Mouse (Mus musculus) cortical plate, adult 2 months (tissue): ENCODE measurements around the gene Syne2. TPM values are rescaled to one million over a fixed set of nuclear protein-coding genes. Genes with fewer than 3 reads are reported as not detected.
"Not testable (repeated sequence)": the region's sequence is repeated elsewhere in the genome, so short reads cannot be mapped to it uniquely, and the experiment has no call there.

ENCODE experiments used
- H3K27ac ChIP-seq: fragments of 200-500 bp; 2 replicates; pipeline ENCODE4 v1.5.1; 2012; ENCODE audit warnings: low read length, control low read depth, inconsistent platforms; ENCODE audit not compliant: insufficient read depth
- H3K4me1 ChIP-seq: fragments of 200-500 bp; 2 replicates; pipeline ENCODE4 v1.6.1; 2011; ENCODE audit warnings: low read length; ENCODE audit not compliant: control insufficient read depth, insufficient read depth
- H3K4me3 ChIP-seq: fragments of 200-500 bp; 2 replicates; pipeline ENCODE4 v1.5.1; 2011; ENCODE audit warnings: mild to moderate bottlenecking, low read length, control low read depth; ENCODE audit not compliant: insufficient read depth
- CTCF ChIP-seq: fragments of 200-500 bp; IDR thresholded peaks from 2 replicates; pipeline ENCODE4 v1.5.1; 2011; ENCODE audit warnings: mild to moderate bottlenecking, control low read depth, low read length; ENCODE audit not compliant: insufficient read depth; ENCODE audit errors: extremely low read depth
- POLR2A ChIP-seq: fragments of 200-500 bp; IDR thresholded peaks from 2 replicates; pipeline ENCODE4 v1.6.1; 2011; ENCODE audit warnings: mild to moderate bottlenecking, low read length, control low read depth; ENCODE audit not compliant: insufficient read depth; ENCODE audit errors: extremely low read depth
- polyA plus RNA-seq: library from polyadenylated mRNA; depleted of rRNA; stranded (reverse); fragments of >200 nt; gene quantifications from 2 replicates; pipeline ENCODE4 v1.2.3, GENCODE M21; 2012; rRNA removed

Gene Syne2
- polyA plus RNA-seq = 20.6 and 21.9 TPM in 2 replicates

DNA sequence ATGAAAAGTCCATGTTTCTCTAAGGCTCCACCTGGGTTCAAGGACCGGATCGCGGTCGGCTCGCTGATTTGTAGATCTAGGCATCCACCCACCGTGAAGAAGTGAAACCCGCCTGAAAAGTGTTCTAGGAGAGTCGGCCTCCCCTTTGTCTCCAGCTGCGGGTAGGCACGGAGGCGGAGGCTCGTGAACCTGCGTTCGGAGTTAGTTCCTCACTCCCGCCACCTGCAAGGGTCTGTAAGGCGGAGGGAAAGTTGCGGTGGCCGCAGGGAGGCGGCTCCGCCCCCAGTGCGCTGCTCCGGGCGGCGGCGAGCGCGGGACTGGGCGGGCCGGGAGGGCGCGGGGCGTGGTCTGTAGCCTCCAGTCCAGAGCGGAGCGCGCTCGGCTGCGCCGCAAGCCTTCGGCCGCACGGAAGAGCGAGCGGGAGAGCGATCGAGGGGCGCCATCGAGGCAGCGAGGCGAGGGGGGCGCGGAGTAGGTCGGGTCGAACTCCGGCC, at the start of gene Syne2:
Gene Syne2, plus strand, starts transcription at position 176 of the 494 bp plus-strand sequence.
- TF ChIP-seq POLR2A (no peak), CTCF (no peak)
- Histone ChIP-seq H3K27ac (no peak within 1 kb of the TSS), H3K4me1 (no peaks in the 10 kb centered on the region; the same call in 1 of the 2 replicates), H3K4me3 (peak within 1 kb of the TSS; percentile 57)

DNA sequence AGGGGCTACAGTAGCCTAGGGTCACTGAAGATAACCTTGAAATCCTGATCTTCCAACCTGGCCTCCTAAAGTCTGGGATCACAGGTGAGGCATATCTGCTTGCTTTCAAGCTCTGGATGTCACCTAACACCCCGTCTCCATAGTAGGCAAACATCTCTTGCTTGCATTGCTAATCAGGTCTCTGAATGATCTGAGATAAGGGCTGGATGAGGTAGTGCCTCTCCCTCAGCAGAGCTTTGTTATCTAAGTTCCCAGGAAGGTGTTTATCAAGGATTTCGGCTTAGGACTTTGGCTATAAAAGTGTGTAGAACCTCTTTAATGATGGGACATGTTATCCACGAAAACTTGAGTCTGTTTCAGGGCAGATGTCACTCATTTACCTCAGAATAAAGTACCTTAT, 46.5 kb upstream of the Syne2 start:
- no peak overlapping the region for H3K27ac ChIP-seq
- H3K4me1 ChIP-seq = no peaks in the 10 kb centered on the region
- H3K4me3 ChIP-seq = no peak overlapping the region
- no peak for TF ChIP-seq CTCF
- no peak for TF ChIP-seq POLR2A

DNA sequence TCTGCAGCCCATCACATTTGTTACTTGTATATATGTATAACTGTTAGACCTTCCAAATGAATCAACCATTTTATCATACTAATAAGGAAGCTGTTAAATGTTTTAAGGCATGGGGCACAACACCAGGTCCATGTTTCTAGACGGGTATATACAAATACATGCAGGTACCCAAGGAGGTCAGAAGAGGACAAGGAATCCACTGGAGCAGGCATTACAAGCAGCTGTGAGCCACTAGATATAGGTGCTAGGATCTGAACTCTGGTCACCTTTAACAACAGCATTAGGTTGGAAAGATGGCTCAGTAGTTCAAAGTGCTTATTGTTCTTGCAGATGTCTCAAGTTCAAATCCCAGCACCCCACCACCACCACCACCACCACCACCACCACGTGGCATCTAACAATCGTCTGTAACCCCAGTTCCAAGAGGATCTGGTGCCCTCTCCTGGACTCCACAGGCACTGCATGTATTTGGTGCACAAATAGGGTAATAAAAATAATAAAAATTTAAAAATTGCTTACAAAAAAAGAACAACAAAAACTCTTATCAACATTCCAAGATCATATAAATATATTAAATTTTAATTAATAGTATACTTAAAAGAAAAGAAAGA, 45.4 kb upstream of the Syne2 start:
- TF ChIP-seq CTCF (peak; percentile 72), POLR2A (no peak)
- Histone ChIP-seq H3K4me1 (no peaks in the 10 kb centered on the region), H3K27ac (no peak overlapping the region), H3K4me3 (no peak overlapping the region)

DNA sequence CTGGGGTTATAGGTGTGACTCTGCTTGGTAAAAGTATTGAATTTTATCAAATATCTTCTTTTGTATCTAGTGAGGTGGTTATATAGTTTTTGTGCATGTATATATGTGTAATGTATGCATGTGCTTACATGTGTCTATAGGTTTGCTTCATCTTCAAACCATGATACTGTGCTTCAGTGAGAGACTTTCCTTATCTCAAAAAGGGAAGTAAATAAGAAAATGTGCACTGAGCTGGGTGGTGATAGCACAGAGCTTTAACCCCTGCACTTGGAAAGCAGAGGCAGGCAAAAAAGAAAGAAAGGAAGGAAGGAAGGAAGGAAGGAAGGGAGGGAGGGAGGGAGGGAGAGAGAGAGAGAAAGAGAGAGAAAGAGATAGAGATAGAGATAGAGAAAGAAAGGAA, 36.5 kb upstream of the Syne2 start:
- TF ChIP-seq CTCF (no peak), POLR2A (no peak)
- Histone ChIP-seq H3K4me3 (no peak overlapping the region), H3K27ac (no peak overlapping the region), H3K4me1 (no peaks in the 10 kb centered on the region)

DNA sequence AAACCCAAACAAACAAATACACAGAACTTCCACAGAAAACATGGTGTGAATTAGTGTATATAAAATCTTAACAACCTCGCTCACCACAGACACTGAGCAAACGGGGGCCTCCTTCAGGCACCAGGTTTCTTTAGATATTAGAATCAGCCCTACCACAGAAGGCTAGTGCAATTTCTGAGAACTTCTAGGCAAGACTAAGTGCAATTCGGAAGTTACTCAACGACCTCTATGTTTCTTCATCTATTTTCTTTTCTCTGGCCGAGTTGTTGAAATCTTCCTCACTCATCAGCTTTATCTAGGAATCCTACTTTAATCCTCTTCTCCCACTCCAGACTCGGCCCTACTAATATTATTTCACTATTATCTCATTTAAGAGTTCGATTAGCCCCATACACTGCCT, 35.9 kb upstream of the Syne2 start:
- H3K27ac ChIP-seq = no peak overlapping the region
- no peaks in the 10 kb centered on the region for H3K4me1 ChIP-seq
- H3K4me3 ChIP-seq = no peak overlapping the region
- TF ChIP-seq POLR2A (no peak), CTCF (no peak)

DNA sequence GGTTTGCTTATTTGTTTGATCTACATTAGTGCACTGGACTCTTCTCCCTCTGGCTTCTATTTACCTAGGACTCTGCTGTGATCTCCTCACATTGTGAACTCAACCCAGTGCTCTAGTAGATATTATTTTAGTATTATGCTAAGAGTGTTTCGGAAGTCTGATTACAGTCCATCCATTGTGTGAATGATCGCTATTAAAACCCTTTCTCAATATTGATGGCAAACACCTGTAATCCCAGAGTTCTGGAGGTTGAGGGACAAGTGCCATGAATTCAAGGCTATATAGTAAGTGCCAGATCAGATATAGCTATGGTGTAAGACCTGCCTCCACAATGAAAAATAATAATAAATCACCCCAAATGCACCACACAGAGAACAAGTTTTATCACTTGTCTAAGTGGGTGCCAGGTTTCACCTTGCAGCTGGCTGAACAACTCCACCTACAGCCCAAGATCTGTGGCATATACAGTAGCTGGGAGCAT, 33.6 kb upstream of the Syne2 start:
- Histone ChIP-seq H3K4me1 (no peaks in the 10 kb centered on the region), H3K4me3 (no peak overlapping the region), H3K27ac (no peak overlapping the region)
- TF ChIP-seq POLR2A (no peak), CTCF (no peak)

DNA sequence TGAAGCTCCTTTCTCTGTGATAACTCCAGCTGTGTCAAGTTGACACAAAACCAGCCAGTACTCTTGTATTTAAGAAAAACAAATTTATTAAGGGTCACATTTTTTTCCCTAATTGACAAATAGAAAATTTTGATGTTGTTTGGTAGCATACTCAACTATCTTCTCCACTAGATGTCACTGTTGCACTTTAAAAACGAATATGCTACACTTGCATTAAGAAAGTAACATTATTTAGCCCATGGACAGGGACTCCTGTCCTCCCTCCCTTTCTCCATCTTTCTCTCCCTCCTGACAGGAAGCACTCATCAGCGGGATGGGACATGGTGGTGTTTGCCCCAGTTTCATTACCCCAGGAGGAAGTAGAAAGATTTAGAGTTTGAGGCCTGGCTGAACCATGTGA, 31.3 kb upstream of the Syne2 start:
- H3K4me1 ChIP-seq, H3K27ac ChIP-seq, H3K4me3 ChIP-seq: not testable (repeated sequence)
- TF ChIP-seq CTCF = 0 out of 2 replicates have a peak, but pooled peaks have one; percentile 2

DNA sequence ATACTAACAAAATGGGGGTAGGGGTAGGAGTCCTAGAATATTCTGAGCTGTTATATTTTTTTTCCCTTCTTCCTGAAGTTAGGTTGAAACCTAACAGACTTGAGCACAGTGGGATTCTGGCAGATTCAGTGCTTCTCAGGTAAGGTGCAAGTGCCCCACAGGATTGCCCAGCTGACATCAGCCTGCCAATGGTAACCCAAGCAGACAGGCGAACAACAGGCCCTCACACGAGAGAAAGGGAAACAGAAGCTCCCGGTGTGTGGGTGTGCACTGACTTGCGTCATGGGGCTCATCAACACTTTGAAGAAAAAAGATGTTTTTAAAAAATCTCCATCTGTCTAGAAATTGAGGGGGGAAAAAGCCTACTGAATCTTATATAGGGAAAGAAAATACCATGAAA, 28.5 kb upstream of the Syne2 start:
- TF ChIP-seq POLR2A (no peak), CTCF (no peak)
- Histone ChIP-seq H3K4me1 (no peaks in the 10 kb centered on the region), H3K27ac (no peak overlapping the region), H3K4me3 (no peak overlapping the region)

DNA sequence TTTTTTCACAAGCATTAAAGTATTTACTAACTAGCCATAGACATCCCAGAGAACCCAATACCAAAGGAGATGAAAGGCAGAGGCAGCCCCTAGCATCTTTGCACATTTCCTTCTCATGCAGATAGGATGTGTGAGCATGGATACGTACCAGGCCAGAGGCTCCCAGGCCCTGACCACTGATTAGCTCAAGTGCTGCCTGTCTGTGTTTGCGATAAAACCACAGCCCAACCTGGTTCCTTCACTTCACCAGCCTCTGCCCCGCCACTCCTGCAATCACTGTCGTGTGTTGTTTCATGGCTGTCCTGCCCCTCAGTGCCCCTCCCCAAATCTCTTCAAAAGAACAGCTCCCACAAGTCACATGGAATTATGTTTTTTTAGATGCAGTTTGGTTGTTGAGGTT, 23.4 kb upstream of the Syne2 start:
- no peak overlapping the region for H3K27ac ChIP-seq
- no peaks in the 10 kb centered on the region for H3K4me1 ChIP-seq
- TF ChIP-seq CTCF (no peak), POLR2A (no peak)
- no peak overlapping the region for H3K4me3 ChIP-seq

DNA sequence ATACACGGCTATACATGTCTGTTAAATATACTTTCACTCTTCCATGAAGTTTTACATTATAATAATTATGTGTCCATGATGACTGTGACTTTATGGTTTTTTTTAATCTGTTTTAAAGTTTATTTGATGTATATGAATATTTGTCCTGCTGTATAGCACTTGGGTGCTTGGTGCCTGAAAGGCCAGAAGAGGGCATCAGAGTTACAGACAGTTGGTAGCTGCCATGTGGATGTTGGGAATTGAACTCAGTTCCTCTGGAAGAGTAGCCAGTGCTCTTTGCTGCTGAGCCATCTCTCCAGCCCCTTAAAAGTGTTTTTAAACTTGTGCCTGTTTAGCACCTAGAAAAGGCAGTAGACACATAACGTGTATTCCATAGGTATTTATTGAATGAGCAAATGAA, 21.4 kb upstream of the Syne2 start:
- H3K4me1 ChIP-seq = no peaks in the 10 kb centered on the region
- no peak overlapping the region for H3K27ac ChIP-seq
- TF ChIP-seq CTCF = peak; percentile 58
- no peak for TF ChIP-seq POLR2A
- no peak overlapping the region for H3K4me3 ChIP-seq
